Mouse (Mus musculus) cerebellum, postnatal 10 days (tissue): ENCODE results near the gene Zfp791.
"Not testable (repeated sequence)": the region's sequence is repeated elsewhere in the genome, so short reads cannot be mapped to it uniquely, and the experiment has no call there.

Experiments
- DNase-seq, 2 experiments: peaks; one replicate each; pipeline ENCODE4 v3.0.0; 2021; ENCODE audit warnings: mixed read lengths in 2 of 2

Gene Zfp791

DNA sequence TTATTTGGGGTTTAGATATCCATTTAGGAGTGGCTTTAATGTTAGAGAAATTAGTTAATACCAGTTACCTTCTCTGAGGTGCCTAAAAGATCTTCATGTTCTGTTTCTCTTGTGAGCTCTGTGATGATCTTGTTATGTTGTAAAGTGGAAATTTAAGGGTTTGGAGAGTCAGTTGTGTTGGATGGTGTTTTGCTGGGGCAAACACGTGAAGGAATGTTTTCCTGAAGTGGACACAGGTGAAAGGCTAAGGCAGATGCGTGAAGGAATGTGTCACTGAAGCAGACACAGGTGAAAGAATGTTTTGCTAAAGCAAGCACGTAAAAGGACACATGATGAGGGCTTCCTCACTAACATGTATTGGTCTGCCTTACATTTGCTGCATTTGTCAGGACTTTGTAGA is at the start of gene Zfp791:
Zfp791 (minus strand) TSS at position 101 of the 400 bp plus-strand sequence.
- no peak for DNase-seq

DNA sequence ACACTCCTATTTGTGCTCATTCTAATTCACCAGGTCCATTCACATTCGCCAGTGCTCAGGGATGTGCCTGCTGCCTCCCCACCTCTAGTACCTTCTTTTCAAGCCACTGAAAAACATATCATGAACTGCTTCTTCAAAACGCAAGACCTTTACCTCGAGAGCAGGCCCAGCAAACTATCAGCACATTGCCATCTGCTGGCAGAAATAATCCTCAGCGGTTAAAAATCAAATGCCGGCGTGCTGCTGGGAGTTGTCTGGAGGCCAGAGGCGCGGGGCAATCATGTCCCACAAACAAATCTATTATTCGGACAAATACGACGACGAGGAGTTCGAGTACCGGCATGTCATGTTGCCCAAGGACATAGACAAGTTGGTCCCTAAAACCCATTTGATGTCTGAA is 48.4 kb upstream of the Zfp791 start:
- DNase-seq: peak; percentile 75 to 79

DNA sequence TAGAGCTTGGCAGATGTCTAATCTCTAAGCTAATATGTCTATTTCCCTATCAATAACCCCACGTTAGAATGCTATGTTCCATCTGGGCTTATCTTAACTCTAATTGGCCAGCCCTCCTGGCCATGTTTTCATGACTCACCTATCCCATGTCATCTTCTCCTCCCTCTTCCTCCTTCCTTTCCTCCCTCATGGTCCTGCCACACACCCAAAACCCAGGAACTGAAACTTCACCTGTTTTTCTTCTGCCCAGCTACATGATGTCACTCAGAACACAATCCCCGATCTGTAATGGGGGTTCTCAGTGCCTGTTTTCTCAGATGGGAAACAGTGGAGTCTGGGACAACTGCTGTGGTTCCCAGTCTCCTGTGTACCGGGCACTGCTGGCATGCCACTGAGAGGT is 28.7 kb upstream of the Zfp791 start, which contains the start of gene Cks1brt:
Cks1brt (plus strand) TSS at position 301 of the 400 bp plus-strand sequence.
- no peak for DNase-seq

DNA sequence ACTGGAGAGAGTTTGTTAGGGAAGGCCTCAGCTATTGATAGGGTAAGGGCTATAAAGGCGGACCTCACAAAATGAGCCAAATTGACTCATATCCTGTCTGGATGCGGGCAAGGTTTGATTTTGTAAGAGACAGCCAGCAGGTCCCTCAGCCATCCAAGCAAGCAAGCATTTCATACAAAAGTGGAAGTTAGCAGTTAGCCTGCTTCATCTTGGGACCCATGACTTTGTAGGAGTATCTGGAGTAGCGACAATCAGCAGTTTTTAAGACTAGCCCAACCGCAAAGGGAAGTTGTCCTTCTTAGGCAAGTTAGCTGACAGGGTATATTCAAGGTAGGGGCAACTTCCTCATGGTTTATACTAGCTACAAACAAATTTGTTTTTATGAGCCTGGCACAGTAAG is 19.6 kb upstream of the Zfp791 start:
- no peak for DNase-seq

DNA sequence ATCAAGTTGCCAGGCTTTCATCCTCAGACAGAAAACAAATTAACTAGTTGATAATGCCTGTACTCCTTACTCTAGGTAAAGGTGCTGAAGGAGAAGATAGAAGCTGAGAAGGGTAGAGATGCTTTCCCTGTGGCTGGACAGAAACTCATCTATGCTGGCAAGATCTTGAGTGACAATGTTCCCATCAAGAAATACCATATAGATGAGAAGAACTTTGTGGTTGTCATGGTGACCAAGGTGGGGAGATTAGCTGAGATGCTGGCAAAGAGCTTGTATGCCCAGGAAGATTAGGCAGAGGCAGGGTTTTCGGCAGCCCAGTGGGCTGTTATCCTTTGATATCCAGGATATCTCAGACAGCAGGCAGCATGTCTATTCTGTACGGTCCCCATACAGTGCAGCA is 12.8 kb upstream of the Zfp791 start:
- DNase-seq: not testable (repeated sequence)

DNA sequence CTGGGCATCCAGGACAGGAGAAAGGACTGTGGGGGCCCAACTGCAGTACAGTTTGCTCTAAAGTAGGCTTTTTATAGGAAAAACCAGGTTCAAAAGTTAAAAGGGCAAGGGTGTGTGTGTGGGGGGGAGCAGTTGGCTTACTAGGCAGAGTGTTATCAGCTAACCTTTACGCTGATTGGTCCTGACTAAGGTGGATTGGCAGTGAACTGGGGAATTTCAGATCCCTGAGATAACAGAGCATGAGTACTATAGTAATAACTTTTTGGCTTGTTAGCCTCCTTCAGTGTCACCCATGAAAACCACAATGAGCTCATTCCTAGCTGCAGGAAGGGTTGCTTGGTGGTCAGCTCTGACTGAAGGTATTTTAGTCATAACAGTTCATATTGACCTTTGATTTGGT is 9.4 kb upstream of the Zfp791 start:
- no peak for DNase-seq

DNA sequence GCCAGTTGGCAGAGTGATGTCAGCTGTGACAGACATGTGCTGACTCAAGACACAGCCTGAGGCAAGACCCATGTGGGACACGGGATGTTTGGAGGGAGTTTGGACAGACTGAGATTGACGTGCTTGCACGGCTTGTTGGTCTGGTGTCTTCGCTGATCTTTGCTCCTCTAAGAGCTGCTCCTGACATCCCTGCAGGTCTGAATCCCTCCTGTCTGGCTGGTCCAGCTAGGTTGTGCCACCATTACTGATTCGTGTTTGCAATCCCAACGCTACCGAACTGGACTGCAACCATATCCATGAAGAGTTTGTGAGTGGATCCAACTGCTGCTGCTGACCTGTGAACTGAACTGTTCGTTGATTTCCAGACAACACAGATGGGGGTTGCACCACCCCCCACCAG is 796 bp upstream of the Zfp791 start:
- DNase-seq: no peak

DNA sequence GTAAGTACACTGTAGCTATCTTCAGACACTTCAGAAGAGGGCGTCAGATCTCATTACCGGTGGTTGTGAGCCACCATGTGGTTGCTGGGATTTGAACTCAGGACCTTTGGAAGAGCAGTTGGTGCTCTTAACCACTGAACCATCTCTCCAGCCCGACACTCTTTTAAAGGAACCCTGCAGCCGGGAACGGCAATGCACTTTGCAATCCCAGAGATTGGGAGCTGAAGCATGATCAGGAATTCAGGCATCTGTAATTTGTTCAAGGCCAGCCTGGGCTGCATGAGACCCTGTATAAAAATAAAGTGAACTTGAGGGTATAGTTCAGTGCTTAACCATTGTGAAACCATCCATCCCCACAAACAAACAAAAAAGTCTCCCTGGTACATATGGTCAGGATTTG is 2.6 kb downstream of the Zfp791 start:
- DNase-seq: not testable (repeated sequence)

DNA sequence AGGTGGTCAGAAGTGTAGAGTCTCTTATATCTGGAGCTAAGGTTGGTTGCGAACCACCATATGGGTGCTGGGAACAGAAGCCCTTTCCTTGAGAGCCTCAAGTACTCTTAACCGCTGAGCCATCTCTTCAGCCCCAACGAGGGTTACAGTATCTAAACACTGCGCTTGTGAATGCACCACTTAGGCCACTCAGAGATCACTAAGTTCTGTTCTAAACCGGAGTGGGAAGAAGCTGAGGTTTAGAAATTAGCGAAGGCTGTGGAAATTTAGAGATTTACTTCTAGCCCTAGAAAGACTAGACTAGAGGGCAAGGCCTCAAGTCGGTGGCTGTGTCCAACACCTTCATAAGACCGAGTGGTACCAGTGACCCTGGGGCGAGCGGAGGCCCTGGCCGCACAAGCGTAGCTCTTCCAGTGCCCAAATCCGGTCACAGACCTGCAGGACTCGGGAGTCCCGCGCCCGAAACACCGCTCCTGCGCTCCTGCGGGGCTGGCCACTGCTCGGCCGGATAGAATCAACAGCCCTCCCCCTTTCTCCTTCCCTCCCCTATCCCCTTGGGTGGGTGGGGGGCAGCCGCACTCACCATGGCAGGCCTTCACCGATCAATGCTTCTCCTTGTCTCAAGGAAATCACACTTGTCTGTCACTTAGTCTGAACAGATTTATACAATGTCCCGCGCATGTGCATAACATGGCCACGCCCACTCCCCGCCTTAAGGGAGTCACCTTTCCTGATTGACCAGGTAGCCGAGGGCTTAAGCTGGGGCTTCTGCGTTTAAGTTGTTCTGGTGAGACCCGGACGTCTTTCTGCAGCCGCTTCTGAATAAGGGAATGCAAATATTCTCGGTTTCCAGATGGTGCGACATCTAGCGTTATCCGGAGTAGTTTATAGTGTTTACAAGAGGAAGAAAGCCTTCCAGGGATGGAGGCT is 3.6 kb downstream of the Zfp791 start:
- peak; percentile 92 to 93 for DNase-seq

DNA sequence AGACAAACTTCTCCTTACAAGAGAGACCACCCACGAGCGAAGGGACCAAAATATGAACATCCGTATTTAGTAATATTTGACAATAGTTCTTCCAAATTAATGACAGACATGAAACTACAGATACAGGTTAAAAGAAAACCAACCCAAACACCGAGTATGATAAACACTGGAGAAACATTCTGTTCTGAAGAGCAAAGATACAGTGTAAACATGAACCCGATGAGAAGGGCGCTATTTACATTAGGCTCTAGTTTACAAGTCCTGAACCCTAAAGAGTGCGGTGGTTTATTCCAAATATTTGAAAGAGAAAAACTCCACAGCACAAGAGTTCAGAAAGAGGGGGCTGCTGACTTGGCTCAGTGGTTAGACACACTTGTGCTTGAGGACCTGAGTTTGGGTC is 5.9 kb downstream of the Zfp791 start:
- DNase-seq: no peak

DNA sequence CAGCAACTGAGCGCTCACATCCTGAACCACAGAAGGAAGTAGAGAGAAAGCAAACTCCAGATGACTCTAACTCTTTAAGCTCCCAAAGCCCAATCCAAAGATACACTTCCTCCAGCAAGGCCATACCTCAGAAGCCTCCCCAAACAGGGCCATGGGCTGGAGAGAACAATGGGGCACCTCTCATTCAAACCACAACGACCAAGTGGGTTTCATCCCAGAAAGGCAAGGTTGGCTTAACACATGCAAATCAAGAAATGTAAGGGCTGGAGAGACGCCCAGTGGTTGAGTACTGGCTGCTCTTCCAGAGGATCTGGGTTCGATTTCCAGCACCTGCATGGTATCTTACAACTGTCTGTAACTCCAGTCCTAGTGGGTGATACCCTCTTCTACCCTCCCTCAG is 7.4 kb downstream of the Zfp791 start:
- DNase-seq: no peak

DNA sequence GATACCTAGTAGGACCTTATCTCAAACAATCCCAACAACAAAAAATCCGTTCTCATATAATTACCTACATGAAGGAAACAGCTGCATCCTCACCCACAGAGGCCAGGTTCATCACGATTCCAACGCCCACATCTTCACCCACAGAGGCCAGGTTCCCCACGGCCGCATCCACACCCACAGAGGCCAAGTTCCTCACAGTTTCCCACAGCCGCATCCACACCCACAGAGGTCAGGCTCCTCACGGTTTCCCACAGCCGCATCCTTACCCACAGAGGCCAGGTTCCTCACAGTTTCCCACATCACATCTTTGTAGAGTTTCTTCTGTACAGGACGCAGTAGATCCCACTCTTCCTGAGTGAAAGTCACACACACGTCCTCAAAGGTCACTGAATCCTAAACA is 9.7 kb downstream of the Zfp791 start:
- no peak for DNase-seq

DNA sequence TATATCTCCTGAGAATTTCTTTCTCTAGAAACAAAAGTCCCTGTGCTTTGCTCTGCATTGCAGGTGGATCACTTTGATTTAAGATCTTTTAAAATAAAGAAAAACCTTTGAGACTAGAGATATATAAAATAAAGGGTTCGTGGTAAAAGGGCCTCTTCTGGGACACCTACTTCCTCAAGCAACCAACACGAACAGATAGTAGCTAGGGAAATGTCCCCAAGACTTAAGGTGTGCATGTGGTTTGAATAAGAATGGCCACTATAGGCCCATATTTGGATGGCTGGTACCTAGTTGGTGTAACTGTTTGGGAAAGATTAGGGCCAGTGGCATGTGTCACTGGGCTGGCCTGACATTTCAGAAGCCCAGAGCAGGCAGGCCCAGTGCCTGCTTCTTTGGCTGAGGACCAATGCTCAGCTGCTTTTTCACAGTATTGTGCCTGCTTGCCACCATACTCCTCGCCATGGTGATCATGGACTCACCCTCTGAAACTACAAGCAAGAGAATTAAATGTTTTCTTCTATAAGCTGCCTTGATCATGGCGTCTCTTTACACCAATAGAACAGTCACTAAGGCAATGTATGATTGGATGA is 22.7 kb downstream of the Zfp791 start:
- no peak for DNase-seq

DNA sequence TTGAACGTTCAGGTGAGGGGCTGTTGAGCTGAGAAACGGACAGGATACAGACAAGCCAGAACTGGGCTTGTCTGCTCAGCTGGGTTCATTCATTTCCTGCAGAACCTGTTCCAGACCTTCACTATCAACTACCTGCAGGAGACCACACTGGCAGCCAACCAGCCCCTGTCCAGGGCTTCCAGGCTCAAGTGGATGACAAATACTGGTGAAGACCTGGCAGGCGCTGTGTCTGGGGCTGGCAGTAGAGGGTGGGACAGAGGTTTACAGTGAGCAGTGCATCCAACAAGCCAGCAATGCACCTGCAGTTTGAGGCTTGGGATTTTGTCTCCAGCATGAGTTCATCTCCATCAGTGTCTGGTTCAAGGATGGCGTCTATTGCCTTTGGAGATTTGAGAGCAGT is 26.0 kb downstream of the Zfp791 start:
- no peak for DNase-seq

DNA sequence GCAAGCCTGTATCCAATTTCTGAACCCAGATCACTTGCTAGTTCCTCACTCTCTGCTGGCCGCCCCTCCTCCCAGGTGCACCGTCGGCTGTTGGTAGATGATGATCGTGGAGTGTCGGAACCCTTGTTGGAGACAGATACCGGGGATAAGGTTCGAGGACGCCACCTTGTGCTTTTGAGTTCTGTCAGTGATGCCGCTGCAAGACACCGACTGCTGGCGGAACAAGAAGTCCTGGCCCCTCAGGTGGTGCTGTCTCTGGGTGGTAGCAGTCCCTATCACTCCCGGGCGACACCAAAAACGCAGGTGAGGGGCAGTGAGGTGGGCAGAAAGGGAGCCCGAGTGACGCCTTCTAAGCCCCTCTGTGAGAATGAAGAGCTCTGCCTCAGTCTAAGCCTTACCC is 26.7 kb downstream of the Zfp791 start:
- no peak for DNase-seq

DNA sequence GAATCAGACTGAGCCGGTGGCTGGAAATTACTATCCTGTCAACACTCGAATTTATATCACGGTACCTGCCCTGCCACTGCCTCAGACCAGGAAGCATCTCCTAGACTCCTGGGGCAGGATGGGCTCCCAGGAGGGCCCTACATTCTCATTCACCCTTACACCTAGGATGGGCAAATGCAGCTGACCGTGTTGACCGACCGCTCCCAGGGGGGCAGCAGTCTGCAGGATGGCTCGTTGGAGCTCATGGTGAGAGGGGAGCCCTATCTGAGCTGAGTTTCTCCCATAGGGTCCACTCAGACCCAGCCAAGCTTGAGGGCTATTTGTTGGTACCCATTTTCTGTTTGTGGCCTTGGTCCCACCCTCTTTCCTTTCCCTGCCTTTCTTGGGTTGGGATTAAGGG is 27.3 kb downstream of the Zfp791 start:
- no peak for DNase-seq

DNA sequence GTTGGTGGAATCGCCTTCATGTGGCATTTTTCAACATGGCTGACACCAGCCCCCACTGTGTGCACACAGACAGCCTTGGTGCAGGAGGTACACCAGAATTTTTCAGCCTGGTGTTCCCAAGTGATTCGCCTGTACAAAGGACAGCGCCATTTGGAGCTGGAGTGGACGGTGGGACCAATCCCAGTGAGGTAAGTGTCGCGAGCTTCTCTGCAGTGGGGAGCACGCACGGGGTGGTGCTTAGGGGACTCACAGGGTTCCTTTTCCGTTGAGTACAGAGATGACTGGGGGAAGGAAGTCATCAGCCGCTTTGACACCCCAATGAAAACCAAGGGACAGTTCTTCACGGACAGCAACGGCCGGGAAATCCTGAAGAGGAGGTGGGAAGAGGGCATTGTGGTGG is 27.8 kb downstream of the Zfp791 start:
- DNase-seq: no peak

DNA sequence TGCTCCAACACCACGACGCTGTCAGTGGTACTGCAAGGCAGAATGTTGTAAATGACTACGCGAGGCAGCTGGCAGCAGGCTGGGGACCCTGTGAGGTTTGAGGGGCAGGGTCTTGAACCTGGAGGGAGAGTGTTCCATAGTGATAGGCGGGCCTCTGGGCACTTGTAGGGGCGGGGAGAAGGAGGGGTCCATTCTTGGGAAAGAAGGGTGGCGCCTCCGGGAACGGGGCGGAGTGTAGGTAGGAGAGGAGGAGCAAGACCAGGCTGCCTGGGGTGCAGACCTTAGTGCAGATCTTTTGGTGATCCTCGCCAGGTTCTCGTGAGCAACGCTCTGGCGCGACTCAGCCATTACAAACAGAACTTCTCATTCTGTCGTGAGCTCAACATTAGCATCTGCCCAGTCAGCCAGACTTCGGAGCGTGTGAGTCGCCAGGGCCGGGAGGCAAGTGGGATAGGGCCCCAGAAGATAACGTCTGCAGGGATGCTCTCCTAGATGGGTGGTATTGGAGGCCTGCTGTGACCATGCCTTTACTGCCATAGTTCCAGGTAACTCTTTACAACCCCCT is 31.3 kb downstream of the Zfp791 start:
- DNase-seq: no peak

DNA sequence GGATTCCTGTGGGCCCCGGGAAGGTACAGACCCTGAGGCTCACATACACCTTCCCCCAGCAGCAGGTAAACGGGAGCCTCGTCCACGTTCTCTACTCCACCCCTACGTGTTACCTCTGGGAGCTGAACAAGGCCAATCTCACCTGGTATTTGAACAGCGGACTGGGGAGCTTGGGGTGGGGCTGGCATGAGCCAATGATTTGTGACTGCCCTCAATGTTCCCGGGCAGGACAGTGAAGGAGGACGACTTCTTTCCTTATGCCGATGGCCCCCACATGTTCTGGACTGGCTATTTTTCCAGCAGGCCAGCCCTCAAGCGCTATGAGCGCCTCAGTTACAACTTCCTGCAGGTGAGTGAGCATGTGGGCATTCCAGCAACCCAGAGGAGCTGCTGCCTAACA is 32.0 kb downstream of the Zfp791 start:
- no peak for DNase-seq

DNA sequence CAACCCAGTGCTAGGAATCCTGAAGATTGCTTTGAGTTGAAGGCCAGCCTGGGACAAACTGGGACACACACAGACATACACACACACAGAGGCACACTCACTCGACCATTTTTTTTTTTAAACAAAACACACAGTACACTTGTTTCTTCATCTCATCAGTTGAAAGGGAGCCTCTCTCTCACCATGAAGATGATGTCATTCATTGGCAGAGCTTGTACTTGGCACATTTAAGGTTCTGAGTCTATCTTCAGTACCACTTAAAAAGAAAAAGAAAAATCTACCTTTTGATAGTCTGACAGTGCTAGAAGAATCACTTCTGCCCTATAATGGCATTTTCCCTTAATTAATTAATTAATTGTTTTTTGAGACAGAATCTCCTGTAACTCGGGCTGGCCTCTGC is 34.1 kb downstream of the Zfp791 start:
- DNase-seq: no peak

DNA sequence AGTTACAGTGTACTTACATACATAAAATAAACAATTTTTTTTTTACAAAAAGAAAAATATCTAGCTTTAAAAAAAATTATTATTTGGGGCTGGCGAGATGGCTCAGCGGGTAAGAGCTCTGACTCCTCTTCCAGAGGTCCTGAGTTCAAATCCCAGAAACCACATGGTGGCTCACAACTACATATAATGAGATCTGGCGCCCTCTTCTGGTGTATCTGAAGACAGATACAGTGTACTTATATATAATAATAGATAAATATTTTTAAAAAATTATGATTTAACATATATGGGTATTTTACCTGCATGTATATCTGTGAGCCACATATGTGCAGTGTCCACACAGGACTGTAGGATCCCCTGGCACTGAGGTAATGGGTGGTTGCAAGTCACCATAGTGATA is 36.7 kb downstream of the Zfp791 start:
- DNase-seq: no peak

DNA sequence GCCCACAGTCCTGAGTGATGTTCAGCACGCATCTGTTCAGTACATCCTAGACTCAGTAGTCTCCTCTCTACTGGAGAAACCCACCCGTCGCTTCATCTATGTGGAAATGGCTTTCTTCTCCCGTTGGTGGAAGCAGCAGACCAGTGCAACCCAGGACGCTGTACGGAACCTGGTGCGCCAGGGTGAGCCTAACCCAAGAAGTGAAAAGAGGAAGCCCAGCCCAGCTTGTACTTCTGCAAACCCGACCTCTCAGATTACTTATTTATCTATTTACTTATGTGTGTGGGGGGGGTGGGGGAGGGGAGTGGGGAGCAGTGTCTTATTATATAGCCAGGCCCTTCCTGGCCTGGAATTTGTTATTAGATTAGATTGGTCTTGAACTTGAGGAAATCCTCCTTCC is 38.3 kb downstream of the Zfp791 start:
- no peak for DNase-seq

DNA sequence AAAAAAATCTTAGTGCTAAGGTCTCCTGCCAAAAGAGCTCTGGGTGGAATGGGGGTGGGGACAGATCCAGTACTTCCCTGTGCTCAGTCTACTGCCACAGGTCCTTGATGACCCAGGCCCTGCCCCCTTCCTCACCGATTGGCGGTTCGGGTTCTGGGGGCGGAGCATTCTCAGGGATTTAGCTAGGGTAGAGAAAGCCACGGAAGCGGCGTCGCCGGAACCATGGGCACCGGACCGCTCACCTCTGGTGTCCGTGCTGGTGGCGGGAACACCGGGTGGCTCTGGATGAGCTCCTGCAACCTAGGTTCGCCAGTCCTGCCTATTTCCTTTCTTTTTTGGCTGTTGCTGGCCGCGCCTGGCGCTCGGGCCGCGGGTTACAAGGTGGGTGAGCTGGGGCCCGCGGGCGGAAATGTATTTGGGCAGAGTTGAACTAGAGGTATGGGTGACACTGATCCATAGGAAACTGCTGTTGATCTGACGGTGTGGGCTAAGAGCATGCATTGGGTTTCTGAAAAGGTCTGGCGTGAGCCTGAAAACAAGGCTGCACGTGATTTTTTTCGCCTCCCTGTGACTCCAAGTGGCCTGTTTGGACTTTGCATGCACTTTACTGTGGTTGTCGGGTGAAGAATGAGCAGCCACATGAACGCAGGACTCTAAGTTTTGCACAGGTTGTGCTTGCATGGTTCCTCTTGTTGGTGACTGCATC is 39.6 kb downstream of the Zfp791 start, which contains the start of gene Man2b1:
Man2b1 (plus strand) TSS at position 163 of the 706 bp plus-strand sequence.
- DNase-seq: peak; percentile 91 to 92
